Mouse (Mus musculus) stomach, postnatal 0 days (tissue): ENCODE measurements at regions not wholly inside any gene's neighbourhood (a gene's known extent, or its start where the extent isn't known, plus 50 kb on each side); places are given as distances from the start of the nearest gene placed in this dataset.

Source experiments
- CTCF ChIP-seq: IDR thresholded peaks from 2 replicates; pipeline ENCODE4 v1.5.1; 2016; ENCODE audit warnings: antibody characterized with exemption, low read depth, mild to moderate bottlenecking, moderate library complexity
- EP300 ChIP-seq: optimal IDR thresholded peaks from 2 replicates; pipeline ENCODE3; 2016; ENCODE audit warnings: antibody characterized with exemption

GRCm38 (mm10) chr5:64479315-64479714, 323.2 kb downstream of the Tbc1d1 start:
- TF ChIP-seq EP300 (no peak), CTCF (no peak)
